Mouse (Mus musculus) heart, adult 11 months (tissue): ENCODE measurements around the gene A130010J15Rik.

Experiments
- DNase-seq: peaks from one replicate; pipeline ENCODE4 v3.0.0; 2022

The A130010J15Rik gene

GRCm38 (mm10) chr1:193167746-193168145 is at the start of gene A130010J15Rik:
A130010J15Rik (plus strand) TSS chr1:193168046.
- no peak for DNase-seq

- DNase-seq: no peak
Measured at GRCm38 (mm10) chr1:193122793-193123192, 45.1 kb upstream of the A130010J15Rik start.

- no peak for DNase-seq
Measured at GRCm38 (mm10) chr1:193123290-193123689, 44.6 kb upstream of the A130010J15Rik start.

- no peak for DNase-seq
Measured at GRCm38 (mm10) chr1:193125835-193126234, 42.0 kb upstream of the A130010J15Rik start.

- no peak for DNase-seq
Measured at GRCm38 (mm10) chr1:193128055-193128454, 39.8 kb upstream of the A130010J15Rik start.

- DNase-seq: no peak
Measured at GRCm38 (mm10) chr1:193129321-193129720, 38.5 kb upstream of the A130010J15Rik start.

GRCm38 (mm10) chr1:193129786-193130455 is 37.9 kb upstream of the A130010J15Rik start, which contains the start of gene Diexf:
Diexf (minus strand) TSS chr1:193130272.
- DNase-seq: peak; percentile 99

- DNase-seq: no peak
Measured at GRCm38 (mm10) chr1:193130456-193130825, 37.4 kb upstream of the A130010J15Rik start.

- DNase-seq: no peak
Measured at GRCm38 (mm10) chr1:193130839-193131238, 37.0 kb upstream of the A130010J15Rik start.

GRCm38 (mm10) chr1:193131311-193131948 is 36.4 kb upstream of the A130010J15Rik start:
- DNase-seq: no peak

GRCm38 (mm10) chr1:193132385-193132784 is 35.5 kb upstream of the A130010J15Rik start:
- DNase-seq: no peak

- DNase-seq: no peak
Measured at GRCm38 (mm10) chr1:193133726-193134125, 34.1 kb upstream of the A130010J15Rik start.

GRCm38 (mm10) chr1:193138087-193138486 is 29.8 kb upstream of the A130010J15Rik start:
- no peak for DNase-seq

- DNase-seq: no peak
Measured at GRCm38 (mm10) chr1:193138669-193139068, 29.2 kb upstream of the A130010J15Rik start.

- DNase-seq: no peak
Measured at GRCm38 (mm10) chr1:193141118-193141517, 26.7 kb upstream of the A130010J15Rik start.

- DNase-seq: no peak
Measured at GRCm38 (mm10) chr1:193142517-193143062, 25.3 kb upstream of the A130010J15Rik start.

- DNase-seq: no peak
Measured at GRCm38 (mm10) chr1:193144516-193144915, 23.3 kb upstream of the A130010J15Rik start.

GRCm38 (mm10) chr1:193145101-193145500 is 22.7 kb upstream of the A130010J15Rik start:
- DNase-seq: no peak

- no peak for DNase-seq
Measured at GRCm38 (mm10) chr1:193146416-193146815, 21.4 kb upstream of the A130010J15Rik start.

GRCm38 (mm10) chr1:193149231-193149630 is 18.6 kb upstream of the A130010J15Rik start:
- no peak for DNase-seq

- DNase-seq: no peak
Measured at GRCm38 (mm10) chr1:193151134-193151533, 16.7 kb upstream of the A130010J15Rik start.

- peak; percentile 97 for DNase-seq
Measured at GRCm38 (mm10) chr1:193152872-193153271, 15.0 kb upstream of the A130010J15Rik start, which contains the start of gene Irf6. Irf6 (plus strand) TSS chr1:193153111.

- no peak for DNase-seq
Measured at GRCm38 (mm10) chr1:193153561-193153960, 14.3 kb upstream of the A130010J15Rik start.
